Comparison of ENCODE assay signal across 17 mouse cellular contexts in the genomic region with DNA sequence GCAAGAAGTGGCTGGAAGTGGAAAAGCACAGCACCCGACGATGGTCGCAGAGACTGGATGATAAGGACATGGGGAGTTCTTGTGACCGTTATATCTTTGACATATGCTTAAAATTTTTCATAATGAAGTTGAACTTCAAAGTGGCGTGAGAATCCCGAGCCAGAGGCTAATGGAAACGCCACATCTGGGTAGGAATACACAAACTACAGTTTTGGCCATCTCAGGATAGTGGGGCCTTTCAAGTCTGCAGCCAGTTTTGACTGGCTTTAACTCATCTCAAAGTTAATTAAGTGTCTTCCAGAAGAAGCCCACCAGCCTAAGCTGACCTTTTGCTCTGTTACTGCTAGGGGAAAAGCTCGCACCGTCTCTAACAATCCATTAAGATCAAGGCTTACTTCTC.
"Had no signal": no experiment of that assay in that cellular context is flagged by ENCODE, and none has a peak within 500 bp of the region (broad histone marks: within the 10 kb centered on the region; RNA-seq: fewer than 3 reads in every experiment).

No protein-coding gene starts in this region.

- ATAC-seq: liver, postnatal 0 days; lung, postnatal 0 days; midbrain, embryonic 13.5 days; midbrain, embryonic 15.5 days had no signal

- H3K4me3 ChIP-seq: liver, embryonic 13.5 days; liver, embryonic 15.5 days; megakaryocyte, embryonic 14.5 days; midbrain, embryonic 13.5 days; midbrain, embryonic 15.5 days; neural tube, embryonic 12.5 days; stomach, embryonic 15.5 days had no signal

- H3K36me3 ChIP-seq: liver, embryonic 13.5 days; liver, embryonic 15.5 days; stomach, embryonic 15.5 days had no signal

- H3K4me2 ChIP-seq: liver, embryonic 13.5 days; liver, embryonic 15.5 days; midbrain, embryonic 11.5 days; midbrain, embryonic 13.5 days; midbrain, embryonic 15.5 days; neural tube, embryonic 12.5 days; stomach, embryonic 15.5 days had no signal

- H3K27ac ChIP-seq: liver, embryonic 13.5 days; liver, embryonic 15.5 days; macrophage; midbrain, embryonic 13.5 days; midbrain, embryonic 15.5 days; neural tube, embryonic 12.5 days; stomach, embryonic 15.5 days; stomach, postnatal 0 days had no signal

- H3K9me3 ChIP-seq: liver, embryonic 13.5 days; liver, embryonic 15.5 days; megakaryocyte, embryonic 14.5 days; midbrain, embryonic 13.5 days; midbrain, embryonic 15.5 days; neural tube, embryonic 12.5 days; stomach, embryonic 15.5 days had no signal

- H3K27me3 ChIP-seq: liver, embryonic 13.5 days; liver, embryonic 15.5 days; midbrain, embryonic 13.5 days; midbrain, embryonic 15.5 days; neural tube, embryonic 12.5 days; stomach, embryonic 15.5 days had no signal

- H3K9ac ChIP-seq: liver, embryonic 13.5 days; liver, embryonic 15.5 days; liver, postnatal 0 days; midbrain, embryonic 13.5 days; midbrain, embryonic 15.5 days; neural tube, embryonic 12.5 days; stomach, embryonic 15.5 days had no signal

- DNase-seq: liver, embryonic 13.5 days; liver, postnatal 0 days; lung, postnatal 14 days; right cerebral cortex, postnatal 14 days; thymus, adult 2 months; thymus, postnatal 25 days; thymus, postnatal 4 days had no signal

- H3K4me1 ChIP-seq: liver, embryonic 15.5 days; stomach, embryonic 15.5 days had no signal
